13 mouse cellular contexts compared by ENCODE assay signal in the genomic region with DNA sequence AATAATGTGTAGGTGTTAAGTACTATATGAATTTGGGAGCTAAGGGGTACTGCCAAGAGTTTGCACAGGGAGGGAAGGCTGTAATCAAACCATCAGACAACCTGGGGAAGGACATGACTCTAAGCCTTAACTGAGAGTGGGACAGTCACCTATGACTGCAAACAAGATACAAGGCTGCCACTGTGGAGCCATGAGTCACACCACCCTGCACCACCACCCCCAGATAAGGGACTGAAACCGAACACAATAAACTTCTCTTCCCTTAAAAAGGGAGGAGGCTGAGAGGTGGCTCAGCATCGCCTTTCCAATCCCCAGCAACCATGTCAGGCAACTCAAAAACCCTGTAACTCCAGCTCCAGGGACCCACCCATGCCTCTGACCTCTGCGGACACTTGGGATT. TPM values are rescaled to one million over a fixed set of nuclear protein-coding genes. Genes with fewer than 3 reads are reported as not detected.
DNase-seq lines count a peak whose midpoint lies in the region; ATAC-seq and TF ChIP-seq lines count a peak whose summit lies in the region.
"Had no signal": no experiment of that assay in that cellular context is flagged by ENCODE, and none has a peak within 500 bp of the region (broad histone marks: within the 10 kb centered on the region; RNA-seq: fewer than 3 reads in every experiment).

No protein-coding gene starts in this region.

- peak overlapping the region; percentile 42; the same call in 1 of the 2 replicates for H3K9ac ChIP-seq in heart, embryonic 16.5 days (ENCODE audit: low read length)
- peak overlapping the region; percentile 45; the same call in 1 of the 2 replicates for H3K9ac ChIP-seq in MEL (ENCODE audit: control insufficient read depth, low read depth, low read length, poor library complexity, severe bottlenecking)
- no peak overlapping the region for H3K9ac ChIP-seq in intestine, embryonic 14.5 days (ENCODE audit: low read length)
- peak overlapping the region; percentile 39; the same call in 1 of the 2 replicates for H3K9ac ChIP-seq in liver, postnatal 0 days (replicated peaks)
- H3K9ac ChIP-seq: limb, embryonic 13.5 days had no signal

- peaks cover 33% of the 10 kb centered on the region for H3K36me3 ChIP-seq in heart, embryonic 16.5 days (ENCODE audit: control insufficient read depth, insufficient read depth)
- H3K36me3 ChIP-seq in MEL (ENCODE audit: control insufficient read depth in 1 of 2, insufficient read depth in 2 of 2, low read length in 2 of 2): peaks cover 0 to 37% of the 10 kb centered on the region in 2 experiments; a peak in 2 of 4 replicates
- peaks cover 37% of the 10 kb centered on the region for H3K36me3 ChIP-seq in intestine, embryonic 14.5 days (ENCODE audit: control insufficient read depth, insufficient read depth, low read length)
- peaks cover 33% of the 10 kb centered on the region for H3K36me3 ChIP-seq in liver, postnatal 0 days (replicated peaks; ENCODE audit: insufficient read depth, low read length)

- no peak overlapping the region for H3K27ac ChIP-seq in heart, embryonic 16.5 days (ENCODE audit: low read length)
- peak overlapping the region; percentile 62 for H3K27ac ChIP-seq in MEL (ENCODE audit: control insufficient read depth, low read depth, low read length)
- H3K27ac ChIP-seq in intestine, embryonic 14.5 days (ENCODE audit: low read depth): 0 out of 2 replicates have a peak overlapping the region, but pooled peaks have one; percentile 45
- H3K27ac ChIP-seq in liver, postnatal 0 days (ENCODE audit: low read depth): peak overlapping the region; percentile 88
- H3K27ac ChIP-seq: limb, embryonic 13.5 days; macrophage had no signal

- no peaks in the 10 kb centered on the region for H3K9me3 ChIP-seq in heart, embryonic 16.5 days (replicated peaks; ENCODE audit: control insufficient read depth, low read length)
- no peaks in the 10 kb centered on the region for H3K9me3 ChIP-seq in MEL (replicated peaks; ENCODE audit: insufficient read depth, low read length)
- H3K9me3 ChIP-seq in intestine, embryonic 14.5 days (ENCODE audit: control insufficient read depth, low read length): no peaks in the 10 kb centered on the region
- H3K9me3 ChIP-seq in liver, postnatal 0 days (ENCODE audit: low read length): no peaks in the 10 kb centered on the region
- H3K9me3 ChIP-seq: limb, embryonic 13.5 days had no signal

- no peak for TF ChIP-seq CTCF in MEL (IDR thresholded peaks at IDR 0.05 in 2 of 3, conservative IDR thresholded peaks at IDR 0.05 in 1 of 3; ENCODE audit: control insufficient read depth in 1 of 3, insufficient read depth in 1 of 3, low read depth in 2 of 3, low read length in 3 of 3, poor library complexity in 1 of 3, severe bottlenecking in 1 of 3)
- TF ChIP-seq CTCF in liver, postnatal 0 days (IDR thresholded peaks at IDR 0.05; ENCODE audit: low read depth): no peak

- TF ChIP-seq EP300 in MEL (IDR thresholded peaks at IDR 0.05; ENCODE audit: low read depth in 1 of 2, low read length in 2 of 2): peak; percentile 50 to 77
- no peak for TF ChIP-seq EP300 in liver, postnatal 0 days (IDR thresholded peaks at IDR 0.05; ENCODE audit: low read depth)

- WGBS in heart, embryonic 16.5 days: 42% methylated on average over 3 of the region's 3 CpGs
- 80% methylated on average over 3 of the region's 3 CpGs for WGBS in intestine, embryonic 14.5 days
- 38% methylated on average over 3 of the region's 3 CpGs for WGBS in liver, postnatal 0 days (ENCODE audit: insufficient replicate concordance)

- H3K4me1 ChIP-seq in heart, embryonic 16.5 days (ENCODE audit: control insufficient read depth, insufficient read depth, low read length): peaks cover 29% of the 10 kb centered on the region
- H3K4me1 ChIP-seq in MEL (ENCODE audit: control insufficient read depth in 1 of 2, insufficient read depth in 2 of 2, low read length in 2 of 2): peaks cover 12 to 43% of the 10 kb centered on the region in 2 experiments
- peaks cover 27% of the 10 kb centered on the region for H3K4me1 ChIP-seq in intestine, embryonic 14.5 days (replicated peaks; ENCODE audit: control insufficient read depth, insufficient read depth, low read length)
- H3K4me1 ChIP-seq in liver, postnatal 0 days (ENCODE audit: insufficient read depth): peaks cover 52% of the 10 kb centered on the region

- H3K79me2 ChIP-seq in MEL (ENCODE audit: control insufficient read depth, insufficient read depth, low read length, poor library complexity): peaks cover 38% of the 10 kb centered on the region

- H3K4me2 ChIP-seq in heart, embryonic 16.5 days (ENCODE audit: low read depth, low read length): no peak overlapping the region
- no peak overlapping the region for H3K4me2 ChIP-seq in intestine, embryonic 14.5 days (ENCODE audit: low read length)
- peak overlapping the region; percentile 87 for H3K4me2 ChIP-seq in liver, postnatal 0 days (ENCODE audit: low read depth, low read length)

- DNase-seq in heart, postnatal 4 days: no peak
- peak; percentile 87 for DNase-seq in MEL (ENCODE audit: low read depth, low spot score)
- DNase-seq in intestine, embryonic 14.5 days (ENCODE audit: low spot score): no peak
- no peak for DNase-seq in liver, postnatal 0 days
- no peak for DNase-seq in cerebellum, postnatal 10 days
- DNase-seq in retina, postnatal 1 day: no peak
- DNase-seq: cerebellum, adult 8-10 months; gastrocnemius, postnatal 25 days; kidney, adult 9 months; thymus, postnatal 4 days had no signal

- peak in 1 of 2 experiments; percentile 21; a peak in 1 of 4 replicates for TF ChIP-seq POLR2A in MEL (IDR thresholded peaks at IDR 0.05; ENCODE audit: control insufficient read depth in 1 of 2, insufficient read depth in 1 of 2, low read depth in 1 of 2, low read length in 2 of 2, poor library complexity in 1 of 2)

- no peak overlapping the region for H3K4me3 ChIP-seq in heart, embryonic 16.5 days (ENCODE audit: low read length)
- H3K4me3 ChIP-seq in MEL (ENCODE audit: control insufficient read depth in 1 of 2, insufficient read depth in 1 of 2, low read depth in 2 of 2, low read length in 2 of 2): no peak overlapping the region; a peak in 1 of 4 replicates
- H3K4me3 ChIP-seq in intestine, embryonic 14.5 days (ENCODE audit: low read depth, low read length): no peak overlapping the region
- H3K4me3 ChIP-seq in liver, postnatal 0 days (ENCODE audit: low read depth, low read length): peak overlapping the region; percentile 19
- H3K4me3 ChIP-seq: limb, embryonic 13.5 days had no signal

- H3K27me3 ChIP-seq in heart, embryonic 16.5 days (ENCODE audit: control insufficient read depth, insufficient read depth, low read length): no peaks in the 10 kb centered on the region
- H3K27me3 ChIP-seq in MEL (ENCODE audit: control insufficient read depth in 1 of 2, insufficient read depth in 2 of 2, low read length in 2 of 2): no peaks in the 10 kb centered on the region
- no peaks in the 10 kb centered on the region for H3K27me3 ChIP-seq in intestine, embryonic 14.5 days (replicated peaks; ENCODE audit: control insufficient read depth, insufficient read depth, low read length)
- H3K27me3 ChIP-seq in liver, postnatal 0 days (ENCODE audit: insufficient read depth, low read length): no peaks in the 10 kb centered on the region
- H3K27me3 ChIP-seq: limb, embryonic 13.5 days had no signal

- no peak for ATAC-seq in heart, embryonic 16.5 days (replicated peaks; ENCODE audit: extremely low read depth, insufficient read depth, low FRiP score)
- ATAC-seq in intestine, embryonic 14.5 days (replicated peaks; ENCODE audit: low FRiP score, low TSS enrichment, low read depth): no peak
- no peak for ATAC-seq in liver, postnatal 0 days

- no peak for TF ChIP-seq RAD21 in MEL (IDR thresholded peaks at IDR 0.05; ENCODE audit: low read depth, low read length)

RNA-seq across cellular contexts. Expression of gene Ndufa6, which starts 2.6 kb away (rescaled TPM):
- polyA plus RNA-seq in heart, embryonic 16.5 days (2015; fragmentation: Nextera tagmentation; extraction: Ambion mirVana): 604 and 609 TPM in 2 replicates
- 100 to 1,000 TPM; 438 to 494 TPM for total RNA-seq in heart, postnatal 4 days (2021)
- 377 and 417 TPM in 2 replicates for total RNA-seq in MEL (2012; rRNA removed)
- polyA plus RNA-seq in MEL (2012; ENCODE audit: insufficient read depth in 1 of 2, insufficient read length in 2 of 2, low read depth in 1 of 2, low replicate concordance in 2 of 2, missing spikeins in 1 of 2): 100 to 1,000 TPM in 1 of 2 experiments, not detected in 1; 235 TPM
- 426 and 466 TPM in 2 replicates for polyA plus RNA-seq in intestine, embryonic 14.5 days (2014; fragmentation: Nextera tagmentation; extraction: Ambion mirVana)
- 642 and 691 TPM in 2 replicates for polyA plus RNA-seq in liver, postnatal 0 days (2015; fragmentation: Nextera tagmentation; extraction: Ambion mirVana)

RNA-seq across cellular contexts. Expression of gene Smdt1, which starts 12.7 kb away (rescaled TPM):
- 340 and 355 TPM in 2 replicates for polyA plus RNA-seq in heart, embryonic 16.5 days (2015; fragmentation: Nextera tagmentation; extraction: Ambion mirVana)
- total RNA-seq in heart, postnatal 4 days (2021): 100 to 1,000 TPM; 176 to 206 TPM
- total RNA-seq in MEL (2012; rRNA removed): 111 and 132 TPM in 2 replicates
- 100 to 1,000 TPM in 1 of 2 experiments, not detected in 1; 159 TPM for polyA plus RNA-seq in MEL (2012; ENCODE audit: insufficient read depth in 1 of 2, insufficient read length in 2 of 2, low read depth in 1 of 2, low replicate concordance in 2 of 2, missing spikeins in 1 of 2)
- polyA plus RNA-seq in intestine, embryonic 14.5 days (2014; fragmentation: Nextera tagmentation; extraction: Ambion mirVana): 260 and 272 TPM in 2 replicates
- polyA plus RNA-seq in liver, postnatal 0 days (2015; fragmentation: Nextera tagmentation; extraction: Ambion mirVana): 145 and 151 TPM in 2 replicates

RNA-seq across cellular contexts. Expression of gene Pheta2, which starts 12.7 kb away (rescaled TPM):
- polyA plus RNA-seq in heart, embryonic 16.5 days (2015; fragmentation: Nextera tagmentation; extraction: Ambion mirVana): 8.1 and 9.4 TPM in 2 replicates
- total RNA-seq in heart, postnatal 4 days (2021): 1 to 10 TPM; 3.7 to 4.8 TPM
- 25.1 and 34.9 TPM in 2 replicates for total RNA-seq in MEL (2012; rRNA removed)
- polyA plus RNA-seq in MEL (2012; ENCODE audit: insufficient read depth in 1 of 2, insufficient read length in 2 of 2, low read depth in 1 of 2, low replicate concordance in 2 of 2, missing spikeins in 1 of 2): 10 to 100 TPM in 1 of 2 experiments, not detected in 1; 39.3 TPM
- 9.9 and 13.2 TPM in 2 replicates for polyA plus RNA-seq in intestine, embryonic 14.5 days (2014; fragmentation: Nextera tagmentation; extraction: Ambion mirVana)
- polyA plus RNA-seq in liver, postnatal 0 days (2015; fragmentation: Nextera tagmentation; extraction: Ambion mirVana): 16.1 and 17.5 TPM in 2 replicates

RNA-seq across cellular contexts. Expression of gene Naga, which starts 12.8 kb away (rescaled TPM):
- polyA plus RNA-seq in heart, embryonic 16.5 days (2015; fragmentation: Nextera tagmentation; extraction: Ambion mirVana): 44.1 and 47.8 TPM in 2 replicates
- total RNA-seq in heart, postnatal 4 days (2021): 10 to 100 TPM; 40.0 to 41.1 TPM
- total RNA-seq in MEL (2012; rRNA removed): 23.9 and 26.4 TPM in 2 replicates
- polyA plus RNA-seq in MEL (2012; ENCODE audit: insufficient read depth in 1 of 2, insufficient read length in 2 of 2, low read depth in 1 of 2, low replicate concordance in 2 of 2, missing spikeins in 1 of 2): 10 to 100 TPM in 1 of 2 experiments, not detected in 1; 59.5 TPM
- polyA plus RNA-seq in intestine, embryonic 14.5 days (2014; fragmentation: Nextera tagmentation; extraction: Ambion mirVana): 59.7 and 61.2 TPM in 2 replicates
- polyA plus RNA-seq in liver, postnatal 0 days (2015; fragmentation: Nextera tagmentation; extraction: Ambion mirVana): 34.6 TPM in 2 replicates

RNA-seq across cellular contexts. Expression of gene Cyp2d22, which starts 28.6 kb away (rescaled TPM):
- polyA plus RNA-seq in heart, embryonic 16.5 days (2015; fragmentation: Nextera tagmentation; extraction: Ambion mirVana): 13.6 and 15.7 TPM in 2 replicates
- 10 to 100 TPM; 15.0 to 17.1 TPM for total RNA-seq in heart, postnatal 4 days (2021)
- total RNA-seq in MEL (2012; rRNA removed): not detected in 2 replicates
- polyA plus RNA-seq in MEL (2012; ENCODE audit: insufficient read depth in 1 of 2, insufficient read length in 2 of 2, low read depth in 1 of 2, low replicate concordance in 2 of 2, missing spikeins in 1 of 2): under 1 TPM in 1 of 2 experiments, not detected in 1; 0.10 TPM
- polyA plus RNA-seq in intestine, embryonic 14.5 days (2014; fragmentation: Nextera tagmentation; extraction: Ambion mirVana): 8.4 and 8.5 TPM in 2 replicates
- polyA plus RNA-seq in liver, postnatal 0 days (2015; fragmentation: Nextera tagmentation; extraction: Ambion mirVana): 42.0 and 44.9 TPM in 2 replicates
- polyA plus RNA-seq: macrophage had no signal
